Comparison of ENCODE assay signal across 23 mouse cellular contexts in genomic region chr5:121962974-121963373, GRCm38 (mm10).
DNase-seq lines count a peak whose midpoint lies in the region; ATAC-seq lines count a peak whose summit lies in the region.
"Had no signal": no experiment of that assay in that cellular context is flagged by ENCODE, and none has a peak within 500 bp of the region (broad histone marks: within the 10 kb centered on the region; RNA-seq: fewer than 3 reads in every experiment).

No protein-coding gene starts in this region.

- H3K4me3 ChIP-seq in hindbrain, embryonic 13.5 days = no peak overlapping the region
- H3K4me3 ChIP-seq in hindbrain, embryonic 12.5 days = no peak overlapping the region
- H3K4me3 ChIP-seq: embryonic facial prominence, embryonic 12.5 days; embryonic facial prominence, embryonic 15.5 days had no signal

- DNase-seq in frontal cortex, postnatal 10 days (ENCODE audit: low spot score in 2 of 2) = no peak
- DNase-seq in right cerebral cortex, adult 18-20 months = peak; percentile 41
- DNase-seq in right cerebral cortex, postnatal 25 days = no peak
- DNase-seq in telencephalon, adult 2 months (ENCODE audit: low read depth, low spot score) = peak; percentile 45
- DNase-seq in liver = no peak
- DNase-seq: adrenal gland, adult 8-10 months; adrenal gland, postnatal 25 days; cerebellum, adult 18-20 months; cerebellum, adult 9-10 months; cerebellum, postnatal 14 days; forebrain, postnatal 0 days; gastrocnemius, postnatal 14 days had no signal

- no peaks in the 10 kb centered on the region for H3K36me3 ChIP-seq in hindbrain, embryonic 13.5 days
- no peaks in the 10 kb centered on the region for H3K36me3 ChIP-seq in hindbrain, embryonic 12.5 days
- H3K36me3 ChIP-seq: embryonic facial prominence, embryonic 12.5 days; embryonic facial prominence, embryonic 15.5 days had no signal

- no peaks in the 10 kb centered on the region for H3K9me3 ChIP-seq in hindbrain, embryonic 13.5 days
- no peaks in the 10 kb centered on the region for H3K9me3 ChIP-seq in hindbrain, embryonic 12.5 days (replicated peaks)
- H3K9me3 ChIP-seq: embryonic facial prominence, embryonic 12.5 days; embryonic facial prominence, embryonic 15.5 days had no signal

- peak overlapping the region; percentile 23; the same call in 1 of the 2 replicates for H3K27ac ChIP-seq in hindbrain, embryonic 13.5 days
- H3K27ac ChIP-seq in hindbrain, embryonic 12.5 days = no peak overlapping the region
- H3K27ac ChIP-seq: embryonic facial prominence, embryonic 12.5 days; embryonic facial prominence, embryonic 15.5 days; hindbrain, embryonic 14.5 days; hindbrain, postnatal 0 days had no signal

- WGBS in hindbrain, embryonic 13.5 days = 81% methylated on average over 10 of the region's 10 CpGs
- WGBS in hindbrain, embryonic 12.5 days = 88% methylated on average over 10 of the region's 10 CpGs

- peaks cover 82% of the 10 kb centered on the region for H3K4me1 ChIP-seq in hindbrain, embryonic 13.5 days (replicated peaks)
- H3K4me1 ChIP-seq in hindbrain, embryonic 12.5 days = peaks cover 61% of the 10 kb centered on the region

- ATAC-seq in frontal cortex, adult (ENCODE audit: low TSS enrichment) = peak; percentile 50; the same call in 1 of the 2 replicates
- ATAC-seq in hindbrain, embryonic 13.5 days (ENCODE audit: low FRiP score) = no peak
- ATAC-seq in hindbrain, embryonic 12.5 days (ENCODE audit: low FRiP score) = no peak
- ATAC-seq: activated CD4-positive, CD25-positive, alpha-beta regulatory T cell, adult 4 months; forebrain, embryonic 14.5 days; forebrain, postnatal 0 days; hindbrain, postnatal 0 days; inflammation-experienced regulatory T-cells, adult 6 months had no signal

- no peak overlapping the region for H3K4me2 ChIP-seq in hindbrain, embryonic 13.5 days
- no peak overlapping the region for H3K4me2 ChIP-seq in hindbrain, embryonic 12.5 days (replicated peaks)
- H3K4me2 ChIP-seq: embryonic facial prominence, embryonic 12.5 days; embryonic facial prominence, embryonic 15.5 days; heart, embryonic 11.5 days; hindbrain, embryonic 14.5 days had no signal

- no peak overlapping the region for H3K9ac ChIP-seq in hindbrain, embryonic 13.5 days
- H3K9ac ChIP-seq in hindbrain, embryonic 12.5 days = no peak overlapping the region
- H3K9ac ChIP-seq: embryonic facial prominence, embryonic 12.5 days; embryonic facial prominence, embryonic 15.5 days; forebrain, postnatal 0 days; hindbrain, embryonic 14.5 days had no signal

- 0 out of 2 replicates have a peak, but pooled peaks cover 6% of the 10 kb centered on the region for H3K27me3 ChIP-seq in hindbrain, embryonic 13.5 days
- no peaks in the 10 kb centered on the region for H3K27me3 ChIP-seq in hindbrain, embryonic 12.5 days
- H3K27me3 ChIP-seq: embryonic facial prominence, embryonic 15.5 days had no signal

Comparison
In these comparisons a context has a peak if more than half of its experiments do, and no peak if none do; other contexts are left out.
1. DNase-seq: peak in right cerebral cortex, adult 18-20 months (single experiment) and telencephalon, adult 2 months (single experiment); none in frontal cortex, postnatal 10 days (0 of 2), right cerebral cortex, postnatal 25 days (single experiment) and liver (single experiment).